Mouse (Mus musculus) left cerebral cortex, postnatal 10 days (tissue): ENCODE measurements at regions not wholly inside any gene's neighbourhood (a gene's known extent, or its start where the extent isn't known, plus 50 kb on each side); places are given as distances from the start of the nearest gene placed in this dataset.

Source experiments
- DNase-seq, 2 experiments: peaks; one replicate each; pipeline ENCODE4 v3.0.0; 2021 to 2022; ENCODE audit warnings: low spot score in 2 of 2, mixed read lengths in 1 of 2; ENCODE audit errors: extremely low spot score in 1 of 2
- intact Hi-C: fragments of 180-260 bp; cut with DNase I; formaldehyde crosslinking; loops from one replicate; pipeline ENCODE4 v1.15.1; 2025

DNA sequence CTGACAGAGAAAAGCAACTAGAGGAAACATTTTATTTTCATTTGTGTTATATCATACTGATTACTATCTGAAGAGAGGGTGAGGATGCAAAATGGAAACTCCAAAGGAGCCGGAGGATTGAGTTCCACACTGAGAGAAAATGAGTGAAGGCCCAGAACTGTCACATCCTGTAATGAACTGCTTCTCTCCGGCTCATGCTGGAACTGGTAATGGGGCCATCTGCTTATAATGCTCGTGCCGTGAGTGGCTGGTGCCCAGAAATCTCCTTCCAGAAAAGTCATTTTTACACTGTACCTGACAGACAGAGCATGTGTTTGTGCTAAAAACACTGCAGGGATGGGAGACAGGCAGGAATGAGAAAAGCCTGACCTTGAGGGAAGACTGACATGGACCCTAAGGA, 483.5 kb upstream of the Pkdcc start:
- intact Hi-C loops = loop anchor here (10.0 kb wide), 1 partner anchor 1057 kb away; no protein-coding TSS in a partner anchor
- DNase-seq = peak in 1 of 2 experiments; percentile 2

DNA sequence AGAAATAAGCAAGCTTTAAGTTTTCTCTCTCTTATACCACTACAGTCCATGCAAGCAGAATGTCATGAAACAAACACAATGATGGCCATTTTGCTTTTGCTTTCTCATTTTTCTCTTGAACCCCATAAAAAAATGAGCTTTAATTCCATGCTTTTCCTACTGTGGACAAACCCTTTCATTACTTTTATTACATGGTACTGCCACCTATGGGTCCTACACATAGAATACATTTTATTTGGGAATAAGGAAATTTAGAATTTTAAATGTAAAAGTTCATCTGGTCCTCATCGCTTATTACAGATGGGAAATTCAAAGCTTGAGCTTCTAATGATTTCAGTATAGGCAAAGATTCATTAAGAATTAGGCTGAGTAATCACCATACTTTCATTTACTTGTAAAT, 472.6 kb upstream of the Pkdcc start:
- intact Hi-C loops = no loop called here
- DNase-seq = no peak

DNA sequence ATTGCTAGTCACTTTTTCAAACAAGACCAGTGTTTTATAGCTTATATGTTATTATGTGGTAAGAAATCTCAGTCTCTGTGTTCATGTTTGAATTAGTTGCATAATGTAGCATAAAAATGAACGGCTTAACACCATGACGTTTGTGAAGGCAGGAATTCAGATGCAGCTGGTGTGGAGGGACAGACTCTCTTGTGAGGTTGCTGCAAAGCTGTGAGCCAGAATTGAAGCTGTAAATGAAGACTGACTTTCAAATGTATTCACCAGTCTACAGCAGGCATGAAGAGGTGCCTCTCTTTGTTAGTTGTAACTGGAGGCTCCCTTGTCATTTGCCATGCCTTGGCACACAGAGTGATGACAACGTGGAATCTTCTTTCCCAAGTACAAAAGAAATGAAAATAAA, 457.7 kb upstream of the Pkdcc start:
- DNase-seq = no peak
- intact Hi-C loops = no loop called here

DNA sequence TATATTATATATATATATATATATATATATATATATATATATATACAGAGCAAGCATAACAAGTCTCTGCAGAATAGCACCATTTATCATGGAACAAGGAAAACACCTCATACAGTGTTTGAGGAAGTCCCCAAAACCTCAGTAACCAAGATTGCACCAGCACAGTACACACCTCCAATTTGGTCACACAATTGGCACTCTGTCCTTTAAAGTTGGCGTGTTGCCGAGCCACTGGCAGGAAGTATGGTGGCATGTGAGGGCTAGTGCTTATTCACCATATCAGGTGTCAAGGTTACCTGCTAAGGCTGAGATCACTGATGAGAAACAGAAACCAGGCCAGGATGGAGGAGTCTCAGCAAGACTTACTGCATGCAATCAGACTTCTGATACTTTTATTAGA, 436.0 kb upstream of the Pkdcc start:
- intact Hi-C loops = no loop called here

DNA sequence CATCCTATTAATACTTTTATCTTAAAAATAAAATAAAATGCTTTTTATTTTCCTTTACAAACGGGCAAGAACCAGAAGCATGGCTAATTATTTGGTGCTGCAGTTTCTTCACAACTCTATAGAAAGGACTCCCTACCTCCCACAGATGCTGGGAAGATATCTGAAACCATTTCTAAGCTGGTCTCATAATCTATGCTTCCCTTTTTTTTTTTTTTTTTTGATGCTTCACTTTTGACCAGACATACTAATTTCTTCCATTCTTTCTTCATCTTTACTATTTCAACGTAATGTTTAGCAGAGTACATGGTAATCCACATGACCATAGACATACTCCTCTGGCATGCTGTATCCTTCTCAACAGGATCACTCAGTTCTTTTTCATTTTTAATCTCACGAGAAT, 393.0 kb upstream of the Pkdcc start:
- no peak for DNase-seq
- intact Hi-C loops = no loop called here

More for the DNA sequence above, 436.0 kb upstream of the Pkdcc start:
- DNase-seq = no peak

DNA sequence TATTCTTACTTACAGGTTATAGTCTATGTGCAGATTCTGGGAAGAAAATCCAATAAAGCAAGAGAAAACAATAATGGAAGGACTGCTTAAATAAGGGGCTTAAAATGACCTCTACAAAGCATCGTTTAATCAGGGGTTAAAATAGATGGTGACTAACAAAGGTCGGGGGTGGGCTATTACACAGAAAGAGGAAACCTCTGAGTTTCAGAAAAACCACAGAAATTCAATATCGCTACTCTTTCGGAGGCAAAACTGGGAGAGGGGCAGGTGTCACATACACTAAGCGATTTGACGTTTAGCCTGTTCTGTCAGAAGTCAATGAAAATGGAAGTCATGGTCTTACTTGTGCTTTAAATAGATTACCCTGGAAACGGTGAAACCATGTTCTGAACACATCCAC, 391.0 kb upstream of the Pkdcc start:
- intact Hi-C loops = no loop called here
- no peak for DNase-seq

DNA sequence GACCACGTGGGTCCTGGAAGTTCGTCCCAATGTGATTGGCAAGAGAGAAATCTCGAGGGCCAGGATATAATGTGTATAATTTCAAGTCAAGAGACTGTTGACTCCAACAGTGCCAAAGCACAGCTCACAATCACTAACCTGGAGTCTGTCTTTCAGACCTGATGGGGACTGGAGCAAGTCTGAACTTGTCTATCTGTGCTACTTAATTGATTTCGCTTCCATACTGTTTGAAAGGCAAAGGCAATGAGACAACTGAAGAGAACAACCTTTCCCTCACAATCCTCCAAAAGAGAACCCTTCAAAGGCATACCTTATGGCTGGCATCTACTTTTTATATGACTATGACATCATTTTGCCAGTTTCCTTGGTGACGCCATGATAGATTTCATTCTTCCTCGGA, 390.5 kb upstream of the Pkdcc start:
- intact Hi-C loops = no loop called here
- DNase-seq = no peak

DNA sequence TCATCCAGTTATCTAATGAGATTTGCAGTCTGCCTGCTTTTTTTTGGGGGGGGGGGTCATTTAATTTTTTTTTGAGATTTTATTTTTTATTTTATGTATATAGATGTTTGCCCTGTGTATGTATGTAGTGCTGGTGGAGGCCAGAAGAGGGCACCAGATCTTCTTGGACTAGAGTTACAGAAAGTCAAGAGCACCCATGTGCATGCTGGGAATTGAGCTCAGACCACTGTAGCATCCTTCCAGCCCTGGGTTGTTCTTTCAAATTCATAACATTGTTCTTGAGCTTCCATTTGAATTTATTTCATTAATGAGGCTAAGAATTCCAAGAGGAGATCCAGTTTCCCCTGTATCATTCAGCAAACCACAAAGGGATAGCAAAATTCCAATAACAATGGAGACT, 387.9 kb upstream of the Pkdcc start:
- intact Hi-C loops = no loop called here
- no peak for DNase-seq

DNA sequence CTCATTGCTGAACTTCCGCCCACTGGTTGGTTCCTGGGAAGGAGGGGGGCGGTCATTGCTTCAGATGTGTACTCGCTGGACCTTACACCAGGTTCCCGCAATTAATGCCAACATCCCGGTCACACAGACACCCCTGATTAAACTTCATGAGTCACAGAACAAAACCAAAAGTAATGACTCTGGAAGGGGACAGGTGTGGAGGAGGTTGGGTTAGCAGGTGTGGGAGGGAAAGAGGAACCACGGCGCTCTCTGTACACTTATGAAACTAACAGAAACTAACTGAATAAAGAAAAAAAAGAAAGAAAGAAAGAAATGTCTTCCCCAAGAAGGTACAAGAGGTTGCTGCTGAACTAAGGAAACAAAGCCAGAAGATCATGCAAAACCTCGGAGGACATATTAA, 387.3 kb upstream of the Pkdcc start:
- no peak for DNase-seq
- intact Hi-C loops = no loop called here

DNA sequence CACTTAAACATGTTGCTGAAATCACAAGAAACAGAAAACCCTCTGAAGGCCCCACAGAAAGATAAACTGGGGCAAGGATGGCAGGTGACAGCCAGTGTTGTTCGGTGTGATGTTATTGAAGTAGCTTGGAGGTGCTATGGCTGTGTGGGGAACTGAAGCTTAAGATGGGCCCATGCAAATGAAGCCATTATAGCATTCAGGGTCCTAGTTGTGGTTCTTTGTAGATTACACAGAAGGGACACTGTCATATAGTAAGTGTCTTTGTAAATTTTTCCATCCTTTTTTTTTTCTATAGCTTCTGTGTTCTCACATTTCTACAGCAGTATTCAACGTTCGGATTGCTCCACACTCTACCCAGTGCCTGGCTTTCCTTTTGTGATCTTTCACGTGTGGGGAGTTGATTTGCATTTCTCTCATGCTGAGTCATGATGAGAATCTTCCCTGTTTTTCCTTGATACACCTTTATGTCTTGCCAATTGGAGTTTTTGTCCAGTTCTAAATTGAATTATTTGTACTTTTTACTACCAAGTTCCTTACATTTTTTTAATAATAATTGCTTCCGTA, 386.6 kb upstream of the Pkdcc start:
- intact Hi-C loops = no loop called here
- no peak for DNase-seq

DNA sequence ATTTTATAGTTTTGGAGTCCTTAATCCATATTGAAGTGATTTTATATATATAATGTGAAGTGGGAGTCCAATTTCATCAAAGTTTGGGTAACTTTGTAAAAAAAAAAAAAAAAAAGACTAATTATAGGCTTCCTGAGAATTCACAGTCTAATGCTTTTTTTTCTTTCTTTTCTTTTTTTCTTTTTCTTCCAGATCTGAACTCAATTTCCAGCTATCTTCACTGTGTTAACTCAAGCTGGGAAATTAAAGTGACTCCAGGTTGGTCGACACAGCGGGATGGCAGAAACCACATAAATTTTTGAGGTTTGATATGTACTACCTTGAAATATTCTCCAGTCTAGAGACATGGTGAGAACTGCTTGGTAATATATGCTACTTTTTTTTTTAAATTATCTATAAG, 385.7 kb upstream of the Pkdcc start:
- intact Hi-C loops = no loop called here
- DNase-seq = no peak

DNA sequence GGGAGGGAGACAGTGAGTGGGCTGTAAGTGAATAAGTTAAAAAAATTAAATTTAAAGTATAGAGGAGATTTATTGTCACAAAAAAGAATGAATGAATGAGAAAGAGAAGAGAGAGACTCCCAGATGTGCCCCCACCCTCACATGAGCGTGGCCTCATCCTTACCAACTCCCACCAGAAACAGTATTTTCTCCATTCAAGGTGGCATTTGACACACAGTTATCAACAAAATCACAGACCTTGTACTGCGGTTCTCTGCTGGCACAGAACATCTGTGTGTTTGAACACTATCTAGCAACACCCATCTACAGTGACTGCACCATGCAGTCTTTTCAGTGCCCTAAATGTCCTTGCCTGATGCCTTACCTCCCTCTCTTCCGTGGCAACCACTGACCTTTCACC, 380.9 kb upstream of the Pkdcc start:
- intact Hi-C loops = no loop called here
- no peak for DNase-seq

DNA sequence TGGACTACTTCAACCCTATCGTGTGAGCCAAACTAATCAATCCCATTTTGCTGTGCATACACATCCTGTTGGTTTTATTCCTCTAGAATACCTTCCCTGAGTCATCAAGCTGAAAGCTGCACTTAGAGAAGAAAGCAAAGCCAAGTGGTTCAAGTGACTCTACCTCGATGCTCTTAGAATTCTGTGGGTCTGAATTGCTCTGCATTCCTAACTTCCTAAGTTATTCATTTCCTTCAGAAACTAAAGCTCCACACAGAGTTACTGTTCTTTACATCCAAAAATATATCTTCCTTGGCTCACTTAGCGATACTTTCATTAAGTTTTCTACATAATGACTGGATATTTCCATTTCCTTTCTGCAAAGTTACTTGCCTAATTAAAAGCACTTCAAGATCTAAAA, 379.0 kb upstream of the Pkdcc start:
- no peak for DNase-seq
- intact Hi-C loops = no loop called here

DNA sequence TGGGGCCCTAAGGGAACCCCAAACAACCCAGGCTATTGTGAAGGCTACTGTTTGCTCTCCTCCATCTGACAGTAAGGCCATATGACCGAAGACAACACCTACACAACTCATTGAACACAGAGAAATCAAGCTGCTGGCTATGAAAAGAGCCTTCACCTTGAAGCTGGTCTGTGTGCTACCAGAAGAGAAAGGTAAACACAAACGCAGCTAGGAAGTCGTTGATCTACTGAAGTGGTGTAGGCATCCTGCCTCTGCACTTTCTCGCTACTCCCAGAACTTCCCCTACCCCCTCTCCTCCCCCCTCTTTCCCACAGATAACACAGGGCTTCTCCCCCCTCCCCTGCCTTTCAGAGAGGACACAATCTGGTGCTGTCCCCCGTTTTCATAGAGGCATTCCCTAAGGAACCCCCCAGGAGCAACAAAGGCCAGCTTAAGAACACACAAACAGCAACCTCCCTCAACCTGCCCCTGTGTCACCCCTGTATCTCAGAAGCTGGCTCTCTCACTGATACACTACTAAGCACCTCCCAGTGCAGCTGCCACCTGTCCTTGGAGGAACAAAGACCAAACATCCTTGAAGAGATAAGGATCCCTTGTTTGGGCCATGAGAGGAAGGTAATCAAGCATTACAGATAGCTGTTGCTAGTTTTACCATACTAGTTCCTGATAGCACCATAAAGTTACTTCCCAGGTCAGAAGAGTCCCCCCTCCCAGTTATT, 368.2 kb upstream of the Pkdcc start:
- DNase-seq = no peak
- intact Hi-C loops = no loop called here

DNA sequence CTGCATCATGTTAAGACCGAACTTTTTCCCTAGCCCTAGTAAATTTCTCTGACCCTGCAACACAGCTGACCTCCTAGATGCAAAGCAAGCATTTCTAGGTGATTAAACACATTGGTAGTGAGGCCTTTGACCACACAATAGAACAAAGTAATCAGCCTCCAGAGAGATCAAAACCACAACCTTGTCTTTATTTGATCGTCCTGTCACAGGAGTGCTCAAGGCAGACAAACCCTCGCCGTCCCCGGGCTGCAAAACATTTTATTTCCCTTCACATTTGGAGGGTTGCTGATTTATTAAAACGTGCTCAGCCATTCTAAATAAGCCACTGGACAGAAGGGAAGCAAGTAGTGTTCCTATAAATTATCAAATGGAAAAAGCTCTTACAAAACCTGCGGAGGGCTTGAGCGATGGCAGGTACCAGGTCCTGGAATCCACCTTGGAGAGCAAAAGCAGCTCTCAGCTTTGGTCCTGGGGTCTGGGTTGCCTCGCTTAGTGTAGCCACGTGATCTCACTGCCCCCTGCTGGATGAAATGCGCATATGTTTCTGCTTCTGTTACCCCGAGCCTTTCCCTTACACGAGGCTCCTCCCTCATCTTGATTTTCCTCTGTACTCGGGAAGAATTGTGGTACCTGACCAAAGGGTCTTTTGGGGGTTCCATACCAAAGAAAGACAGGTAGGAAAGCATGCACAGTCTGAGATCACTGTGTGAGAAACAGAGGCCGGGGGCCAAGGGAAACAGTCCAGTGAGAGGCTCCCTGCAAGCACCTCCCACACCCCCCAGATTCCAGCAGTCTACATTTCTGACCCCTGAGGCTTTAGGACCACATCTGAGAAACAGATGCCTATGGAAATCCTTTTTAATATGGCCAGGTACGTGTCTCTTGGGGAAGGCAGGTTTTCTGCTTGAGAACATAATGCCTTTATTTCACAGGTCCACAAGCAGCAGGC, 357.6 kb upstream of the Pkdcc start:
- intact Hi-C loops = loop anchor here (5.0 to 10.0 kb wide), 2 partner anchors 1193 to 1665 kb away; no protein-coding TSS in a partner anchor
- DNase-seq = peak; percentile 75 to 86

DNA sequence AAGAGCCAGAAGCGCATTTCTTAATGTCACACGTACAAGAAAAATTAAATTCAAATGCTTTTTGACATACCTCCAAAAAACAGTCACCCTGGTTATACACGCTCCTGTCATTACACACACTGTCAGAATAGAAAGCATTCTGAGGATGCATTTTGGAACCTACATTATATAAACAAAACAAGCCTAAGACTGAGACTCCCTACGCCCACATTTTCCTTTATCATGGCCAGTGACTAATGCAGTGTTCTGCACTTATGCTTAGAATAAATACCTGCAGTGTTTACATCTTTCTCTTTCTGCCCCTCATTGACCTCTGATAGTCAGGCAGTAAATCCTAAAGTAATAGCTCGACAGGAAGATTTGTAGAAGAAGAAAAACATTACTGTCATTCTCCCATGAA, 354.7 kb upstream of the Pkdcc start:
- intact Hi-C loops = no loop called here

DNA sequence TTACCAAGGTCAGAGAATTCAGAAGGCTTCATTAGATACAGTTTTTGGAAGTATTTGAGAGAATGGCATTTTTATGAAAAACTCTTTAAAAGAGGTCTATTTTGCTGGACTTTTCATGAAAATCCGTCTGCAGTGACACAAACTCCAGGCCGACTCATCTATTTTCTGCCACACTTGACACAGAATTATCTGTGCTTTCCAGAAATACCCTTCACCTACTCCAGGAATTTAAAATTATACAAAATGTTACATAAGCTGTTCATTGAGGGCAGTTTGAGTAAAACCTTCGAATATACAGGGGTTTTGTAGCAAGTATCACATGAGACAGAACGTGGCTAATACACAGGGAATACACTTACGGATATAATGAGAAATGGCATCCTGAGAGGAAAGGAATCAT, 354.1 kb upstream of the Pkdcc start:
- DNase-seq = no peak

More for the DNA sequence above, 354.7 kb upstream of the Pkdcc start:
- no peak for DNase-seq

DNA sequence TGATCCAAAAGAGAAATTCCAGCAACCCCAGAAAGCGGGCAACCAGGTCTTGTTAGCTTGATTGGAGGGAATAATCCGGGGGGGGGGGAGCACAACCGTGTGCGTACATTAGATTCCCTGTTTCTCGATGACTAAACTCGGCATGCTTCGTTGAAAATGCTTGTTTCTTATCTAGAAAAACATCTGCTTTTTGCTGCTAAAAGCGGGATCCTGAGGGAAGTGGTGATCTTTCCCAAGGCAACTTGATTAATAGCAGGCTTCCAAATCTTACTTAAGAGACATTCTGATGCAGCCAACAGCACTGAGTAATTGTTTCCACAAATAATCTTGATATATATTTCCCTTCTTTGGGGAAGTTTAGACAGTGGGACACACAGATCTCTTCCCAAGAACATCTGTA, 338.0 kb upstream of the Pkdcc start:
- DNase-seq = no peak
- intact Hi-C loops = no loop called here

More for the DNA sequence above, 354.1 kb upstream of the Pkdcc start:
- intact Hi-C loops = no loop called here

DNA sequence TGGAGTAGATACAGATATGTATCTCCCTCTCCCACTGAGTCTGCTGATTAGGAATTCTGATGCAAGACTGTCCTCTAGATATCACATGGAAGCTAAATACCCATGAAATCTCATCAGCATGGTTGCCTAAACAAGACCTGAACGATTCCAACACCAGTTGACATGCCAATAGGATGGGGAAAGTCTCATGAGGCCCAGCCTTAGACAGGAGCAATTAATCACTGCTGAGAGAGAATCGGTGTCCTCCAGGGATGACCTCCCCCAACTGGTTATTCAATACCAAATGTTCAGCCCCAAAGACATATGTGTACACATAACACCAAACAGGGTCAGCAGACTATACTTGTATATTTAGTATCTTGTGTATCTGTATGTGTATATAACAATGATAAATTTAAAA, 314.5 kb upstream of the Pkdcc start:
- intact Hi-C loops = no loop called here
- no peak for DNase-seq
